Mouse (Mus musculus) forebrain, postnatal 0 days (tissue): ENCODE results near the gene Traf4. TPM values are rescaled to one million over a fixed set of nuclear protein-coding genes. Genes with fewer than 3 reads are reported as not detected.
"Not testable (repeated sequence)": the region's sequence is repeated elsewhere in the genome, so short reads cannot be mapped to it uniquely, and the experiment has no call there.

Experiments
- ATAC-seq: fragments of 200-750 bp; cut with Nextera tagmentation; 2 replicates; pipeline ENCODE4 v1.8.0; 2017; ENCODE audit warnings: mild to moderate bottlenecking, moderate library complexity
- DNase-seq: peaks from one replicate; pipeline ENCODE4 v3.0.0-alpha.2; 2015
- H3K27ac ChIP-seq: fragments of 300-500 bp; sonication (generic); 2 replicates; pipeline ENCODE4 v1.5.1; 2014; ENCODE audit warnings: low read depth, mild to moderate bottlenecking, antibody characterized with exemption, low read length, moderate library complexity, mixed read lengths
- H3K27me3 ChIP-seq: fragments of 300-500 bp; sonication (generic); 2 replicates; pipeline ENCODE4 v1.6.1; 2014; ENCODE audit warnings: mild to moderate bottlenecking, low read length, mixed read lengths; ENCODE audit not compliant: insufficient read depth
- H3K36me3 ChIP-seq: fragments of 300-500 bp; sonication (generic); 2 replicates; pipeline ENCODE4 v1.6.1; 2014; ENCODE audit warnings: mild to moderate bottlenecking, moderate library complexity; ENCODE audit not compliant: insufficient read depth
- H3K4me1 ChIP-seq: fragments of 300-500 bp; sonication (generic); 2 replicates; pipeline ENCODE4 v1.6.1; 2014; ENCODE audit warnings: antibody characterized with exemption; ENCODE audit not compliant: insufficient read depth
- H3K4me2 ChIP-seq: fragments of 300-500 bp; sonication (generic); 2 replicates; pipeline ENCODE4 v1.6.1; 2014; ENCODE audit warnings: low read depth, mild to moderate bottlenecking, moderate library complexity
- H3K4me3 ChIP-seq: fragments of 300-500 bp; sonication (generic); 2 replicates; pipeline ENCODE4 v1.5.1; 2014; ENCODE audit warnings: low read depth, low read length, mixed read lengths
- H3K9ac ChIP-seq: fragments of 300-500 bp; sonication (generic); 2 replicates; pipeline ENCODE4 v1.6.1; 2014; ENCODE audit warnings: mild to moderate bottlenecking
- H3K9me3 ChIP-seq: fragments of 300-500 bp; sonication (generic); 2 replicates; pipeline ENCODE4 v1.6.1; 2016; ENCODE audit warnings: low read length
- CTCF ChIP-seq: sonication (generic); IDR thresholded peaks from 2 replicates; pipeline ENCODE4 v1.5.1; 2016; ENCODE audit warnings: antibody characterized with exemption, control low read depth, low read depth
- WGBS: fragments of 180-500 bp; shearing (Covaris S2); extraction: QIAGEN DNeasy Blood & Tissue Kit; methylation state at CpG from one replicate; pipeline ENCODE4 v1.1.7; 2014; 5-methylcytosine and 5-hydroxymethylcytosine counted together
- polyA plus RNA-seq: library from polyadenylated mRNA; unstranded; fragments of >200 nt; fragmentation: Nextera tagmentation; extraction: Ambion mirVana; gene quantifications from 2 replicates; pipeline ENCODE4 v1.2.1, GENCODE M21; 2015
- total RNA-seq: library from RNA; depleted of rRNA; stranded (reverse); fragments of >200 nt; gene quantifications from 2 replicates; pipeline ENCODE4 v1.2.3, GENCODE M21; 2014

Gene Traf4
- total and polyA plus RNA-seq, 2 experiments from 2014 or later, result 99.0 to 104 TPM

- Histone ChIP-seq H3K36me3 (peaks cover 45% of the 10 kb centered on the region), H3K27me3 (no peaks in the 10 kb centered on the region), H3K4me2 (no peak overlapping the region), H3K4me1 (no peaks in the 10 kb centered on the region), H3K9me3 (no peaks in the 10 kb centered on the region), H3K9ac (no peak overlapping the region), H3K4me3 (no peak overlapping the region), H3K27ac (no peak overlapping the region)
- DNase-seq (no peak), ATAC-seq (no peak)
- TF ChIP-seq CTCF, result no peak
- whole genome bisulfite sequencing, result 78% methylated on average over 2 of the region's 2 CpGs
Observed at GRCm38 (mm10) chr11:78143520-78143919, 21.9 kb downstream of the Traf4 start.

GRCm38 (mm10) chr11:78140665-78141064 is 24.7 kb downstream of the Traf4 start:
- 89% methylated on average over 5 of the region's 5 CpGs for WGBS
- Histone ChIP-seq H3K4me1 (no peaks in the 10 kb centered on the region), H3K4me3 (no peak overlapping the region), H3K27me3 (no peaks in the 10 kb centered on the region), H3K27ac (no peak overlapping the region), H3K9ac (no peak overlapping the region), H3K4me2 (no peak overlapping the region), H3K9me3 (no peaks in the 10 kb centered on the region), H3K36me3 (peaks cover 21% of the 10 kb centered on the region)
- DNase-seq, result no peak
- no peak for ATAC-seq
- no peak for TF ChIP-seq CTCF

- Histone ChIP-seq H3K4me1 (no peaks in the 10 kb centered on the region), H3K9me3 (no peaks in the 10 kb centered on the region), H3K27ac (no peak overlapping the region), H3K9ac (no peak overlapping the region), H3K36me3 (0 out of 2 replicates have a peak, but pooled peaks cover under 1% of the 10 kb centered on the region), H3K4me2 (no peak overlapping the region), H3K27me3 (no peaks in the 10 kb centered on the region), H3K4me3 (no peak overlapping the region)
- 86% methylated on average over 3 of the region's 3 CpGs for WGBS
- DNase-seq (no peak), ATAC-seq (no peak)
- TF ChIP-seq CTCF, result no peak
Observed at GRCm38 (mm10) chr11:78138023-78138422, 27.4 kb downstream of the Traf4 start.

DNA sequence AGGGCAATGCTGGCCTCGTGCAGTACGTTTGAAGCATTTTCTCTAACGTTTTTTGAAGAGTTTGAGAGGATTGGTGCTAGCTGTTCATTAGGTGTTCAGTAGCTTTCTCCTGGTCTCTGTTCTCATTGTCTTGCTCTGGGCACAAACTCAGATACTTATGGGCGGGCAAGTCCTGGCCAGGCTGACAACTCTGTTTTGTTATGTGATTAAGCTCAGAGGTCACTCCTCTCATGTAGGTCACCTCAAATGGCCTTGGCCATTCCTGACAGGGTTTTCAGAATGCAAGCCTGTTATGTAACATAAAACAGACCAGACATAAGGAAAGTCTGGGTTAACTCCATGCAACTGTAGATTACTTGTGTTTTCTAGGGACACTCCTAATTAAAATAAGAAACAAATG is 27.8 kb downstream of the Traf4 start:
- no peak for TF ChIP-seq CTCF
- H3K4me2 ChIP-seq, result no peak overlapping the region
- H3K36me3 ChIP-seq, result no peaks in the 10 kb centered on the region
- no peak overlapping the region for H3K4me3 ChIP-seq
- H3K9ac ChIP-seq, result no peak overlapping the region
- H3K9me3 ChIP-seq, result no peaks in the 10 kb centered on the region
- H3K4me1 ChIP-seq, result no peaks in the 10 kb centered on the region
- 60% methylated on average over 4 of the region's 4 CpGs for WGBS
- DNase-seq, result no peak
- H3K27ac ChIP-seq, result no peak overlapping the region
- ATAC-seq, result no peak
- no peaks in the 10 kb centered on the region for H3K27me3 ChIP-seq

DNA sequence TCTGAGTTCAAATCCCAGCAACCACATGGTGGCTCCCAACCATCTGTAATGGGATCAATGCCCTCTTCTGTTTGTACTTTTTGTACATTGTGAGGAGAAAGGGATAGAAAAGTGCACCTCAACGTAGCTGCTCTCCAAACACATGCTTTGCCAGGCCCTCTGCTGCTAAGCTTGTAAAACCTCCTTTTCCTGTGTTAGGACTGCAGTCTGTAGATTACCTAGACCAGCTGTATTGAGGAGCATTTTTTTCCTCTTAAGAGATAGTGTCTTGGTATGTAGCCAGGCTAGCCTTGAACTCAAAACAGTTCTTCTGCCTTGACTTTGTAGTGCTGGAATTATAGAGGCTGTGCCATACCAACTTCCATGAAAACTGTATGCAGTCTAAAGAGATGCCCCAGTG is 29.3 kb downstream of the Traf4 start:
- WGBS, result 77% methylated on average over 1 of the region's 1 CpGs

GRCm38 (mm10) chr11:78135314-78135713 is 30.1 kb downstream of the Traf4 start:
- not testable (repeated sequence) for H3K36me3 ChIP-seq, H3K27me3 ChIP-seq, H3K4me2 ChIP-seq, ATAC-seq, H3K4me1 ChIP-seq, H3K27ac ChIP-seq, H3K9me3 ChIP-seq, H3K4me3 ChIP-seq, DNase-seq, H3K9ac ChIP-seq
- 93% methylated on average over 7 of the region's 7 CpGs for WGBS

More for the DNA sequence above, 29.3 kb downstream of the Traf4 start:
- H3K9ac ChIP-seq, result no peak overlapping the region
- no peak for ATAC-seq
- no peak for TF ChIP-seq CTCF
- H3K9me3 ChIP-seq, result no peaks in the 10 kb centered on the region
- H3K4me3 ChIP-seq, result no peak overlapping the region
- no peak overlapping the region for H3K4me2 ChIP-seq
- DNase-seq, result no peak
- H3K27ac ChIP-seq, result no peak overlapping the region
- no peaks in the 10 kb centered on the region for H3K27me3 ChIP-seq
- no peaks in the 10 kb centered on the region for H3K4me1 ChIP-seq
- no peaks in the 10 kb centered on the region for H3K36me3 ChIP-seq

- 90% methylated on average over 3 of the region's 3 CpGs for WGBS
- no peak overlapping the region for H3K27ac ChIP-seq
- DNase-seq, result no peak
- no peaks in the 10 kb centered on the region for H3K4me1 ChIP-seq
- H3K4me3 ChIP-seq, result no peak overlapping the region
- H3K9me3 ChIP-seq, result no peaks in the 10 kb centered on the region
- H3K27me3 ChIP-seq, result no peaks in the 10 kb centered on the region
- H3K36me3 ChIP-seq, result no peaks in the 10 kb centered on the region
- no peak overlapping the region for H3K9ac ChIP-seq
- no peak for TF ChIP-seq CTCF
- ATAC-seq, result no peak
- no peak overlapping the region for H3K4me2 ChIP-seq
Observed at GRCm38 (mm10) chr11:78134344-78134743, 31.0 kb downstream of the Traf4 start.

- Histone ChIP-seq H3K27me3 (no peaks in the 10 kb centered on the region), H3K36me3 (no peaks in the 10 kb centered on the region), H3K9me3 (no peaks in the 10 kb centered on the region), H3K4me1 (no peaks in the 10 kb centered on the region), H3K4me3 (no peak overlapping the region), H3K27ac (no peak overlapping the region), H3K9ac (no peak overlapping the region), H3K4me2 (no peak overlapping the region)
- no peak for DNase-seq
- WGBS, result 92% methylated on average over 6 of the region's 6 CpGs
- no peak for TF ChIP-seq CTCF
- no peak for ATAC-seq
Observed at GRCm38 (mm10) chr11:78133915-78134314, 31.5 kb downstream of the Traf4 start.
